Mouse (Mus musculus): ENCODE results near the gene Borcs7.
A peak's percentile ranks its signal among the peaks of the same experiment; 100 is the strongest.
"Not testable (repeated sequence)": the region's sequence is repeated elsewhere in the genome, so short reads cannot be mapped to it uniquely, and the experiment has no call there.

Gene Borcs7

GRCm38 (mm10) chr19:46710614-46711013 lies 20.9 kb downstream of the Borcs7 start:
- DNase-seq (ENCODE audit: low spot score) = no peak

GRCm38 (mm10) chr19:46714234-46714633 lies 24.5 kb downstream of the Borcs7 start:
- DNase-seq (ENCODE audit: low spot score) = no peak

- DNase-seq (ENCODE audit: low spot score) = no peak
These were observed 25.3 kb downstream of the Borcs7 start for GRCm38 (mm10) chr19:46715016-46715415.

GRCm38 (mm10) chr19:46718150-46718549 lies 28.4 kb downstream of the Borcs7 start:
- no peak for DNase-seq (ENCODE audit: low spot score)

DNA sequence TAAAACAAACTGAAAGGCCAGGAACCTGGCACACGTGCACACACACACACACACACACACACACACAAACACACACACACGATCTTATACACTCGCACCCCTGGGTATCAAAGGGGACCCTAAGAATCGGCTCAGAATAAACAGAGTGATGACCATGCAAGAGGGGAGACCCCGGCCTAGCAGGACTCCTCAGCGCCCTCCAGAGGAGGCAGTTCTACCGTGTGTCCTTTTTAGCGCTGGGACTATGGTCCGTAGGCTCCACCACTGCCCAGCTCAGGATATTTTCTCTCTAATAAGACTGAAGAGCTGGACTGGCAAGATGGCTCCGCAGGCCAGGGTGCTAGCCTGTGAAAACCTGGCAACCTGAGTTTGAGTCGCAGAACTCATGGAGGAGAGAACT lies 34.7 kb downstream of the Borcs7 start:
- DNase-seq (ENCODE audit: low spot score) = no peak

- DNase-seq (ENCODE audit: low spot score) = no peak
These were observed 36.4 kb downstream of the Borcs7 start for GRCm38 (mm10) chr19:46726142-46726541.

- peak; percentile 62 for DNase-seq (ENCODE audit: low spot score)
These were observed 37.5 kb downstream of the Borcs7 start for GRCm38 (mm10) chr19:46727140-46727736.

DNA sequence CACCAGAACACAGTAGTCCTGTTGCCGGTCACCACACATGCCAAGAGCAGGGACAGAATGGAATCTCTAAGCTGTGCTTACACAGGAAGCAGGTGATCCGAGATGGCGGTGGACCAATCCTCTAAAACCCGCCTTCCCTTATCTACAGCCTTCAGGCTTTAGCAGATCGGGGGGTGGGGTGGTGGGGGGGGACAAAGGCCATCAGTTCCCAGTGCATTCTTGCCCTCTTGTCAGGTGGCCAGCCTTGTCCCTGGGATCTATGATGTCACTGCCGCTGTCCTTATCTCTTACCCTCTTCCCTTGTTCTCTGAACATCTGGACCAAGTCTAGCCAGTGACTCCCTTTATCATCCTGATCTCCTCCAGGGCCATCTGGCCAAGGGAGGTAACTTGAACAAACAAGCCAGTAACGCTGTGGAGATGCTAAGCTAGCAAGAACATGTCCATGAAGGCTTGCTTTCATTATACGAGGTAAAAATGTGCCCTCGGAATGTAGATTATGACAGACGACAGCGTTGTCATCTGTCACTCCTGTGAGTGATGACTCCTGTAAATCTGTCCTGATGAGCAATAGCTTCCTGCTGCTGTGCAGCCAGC lies 38.3 kb downstream of the Borcs7 start:
- DNase-seq (ENCODE audit: low spot score) = no peak

DNA sequence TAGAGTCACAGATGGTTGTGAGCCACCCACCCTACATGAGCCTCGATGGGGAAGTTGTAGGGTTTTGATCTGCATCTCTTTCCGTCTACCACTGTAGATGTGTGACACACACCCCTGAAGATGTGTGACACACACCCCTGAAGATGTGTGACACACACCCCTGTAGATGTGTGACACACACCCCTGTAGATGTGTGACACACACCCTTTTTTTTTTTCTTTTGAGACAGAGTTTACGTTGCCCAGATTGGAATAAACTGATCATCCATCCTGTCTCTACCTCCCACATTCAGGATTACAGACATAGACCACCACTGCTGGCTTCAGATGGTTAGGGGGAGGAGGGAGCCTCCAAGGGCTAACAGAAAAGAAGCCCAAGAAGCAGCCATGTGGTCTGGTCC lies 39.2 kb downstream of the Borcs7 start:
- no peak for DNase-seq (ENCODE audit: low spot score)

- DNase-seq (ENCODE audit: low spot score) = no peak
These were observed 41.6 kb downstream of the Borcs7 start for GRCm38 (mm10) chr19:46731351-46731750.

- DNase-seq (ENCODE audit: low spot score) = not testable (repeated sequence)
These were observed 43.0 kb downstream of the Borcs7 start for GRCm38 (mm10) chr19:46732673-46733072.

GRCm38 (mm10) chr19:46733626-46734025 lies 43.9 kb downstream of the Borcs7 start:
- DNase-seq (ENCODE audit: low spot score) = no peak

DNA sequence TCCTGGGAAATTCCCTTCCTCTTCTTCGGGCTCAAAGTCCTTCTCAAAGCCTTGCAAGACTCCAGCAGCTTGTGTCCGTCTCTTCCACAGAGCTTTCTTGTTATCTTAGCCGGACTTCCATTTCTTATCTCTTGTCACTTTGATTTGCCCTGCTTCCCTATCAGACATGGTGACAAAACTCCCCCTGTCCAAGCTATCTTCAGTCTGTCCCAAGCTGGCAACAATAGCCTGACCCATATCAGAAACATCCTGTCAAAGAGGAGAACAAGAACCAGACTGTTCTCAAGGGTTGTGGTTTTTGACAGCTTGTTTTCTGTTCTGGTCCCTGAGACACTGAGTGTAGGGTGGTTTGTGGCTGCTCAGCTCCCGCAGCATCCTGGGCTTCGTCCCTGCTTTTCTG lies 45.5 kb downstream of the Borcs7 start:
- DNase-seq (ENCODE audit: low spot score) = no peak

DNA sequence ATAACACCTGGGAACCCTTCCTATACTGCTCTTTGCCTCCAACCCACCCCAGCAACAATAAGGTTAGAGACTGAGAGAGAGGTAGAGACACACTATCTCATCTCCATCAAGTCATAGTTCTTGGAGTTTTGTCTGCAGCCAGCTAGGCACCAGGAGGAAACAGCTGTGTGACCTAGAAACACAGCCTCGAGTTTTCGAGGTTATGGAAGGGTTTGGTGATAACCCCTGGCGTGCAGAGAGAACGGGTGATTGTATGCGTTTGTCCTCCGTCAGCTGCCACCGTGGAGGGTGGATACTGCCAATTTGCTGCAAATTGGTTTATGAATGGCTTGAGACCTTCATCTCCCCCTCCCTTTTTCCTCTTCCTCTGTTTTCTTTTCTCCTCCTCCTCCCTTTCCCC lies 47.4 kb downstream of the Borcs7 start:
- no peak for DNase-seq (ENCODE audit: low spot score)

GRCm38 (mm10) chr19:46740341-46741008 lies 50.8 kb downstream of the Borcs7 start:
- DNase-seq (ENCODE audit: low spot score) = peak; percentile 91

- no peak for DNase-seq (ENCODE audit: low spot score)
These were observed 51.9 kb downstream of the Borcs7 start for GRCm38 (mm10) chr19:46741574-46741973.

DNA sequence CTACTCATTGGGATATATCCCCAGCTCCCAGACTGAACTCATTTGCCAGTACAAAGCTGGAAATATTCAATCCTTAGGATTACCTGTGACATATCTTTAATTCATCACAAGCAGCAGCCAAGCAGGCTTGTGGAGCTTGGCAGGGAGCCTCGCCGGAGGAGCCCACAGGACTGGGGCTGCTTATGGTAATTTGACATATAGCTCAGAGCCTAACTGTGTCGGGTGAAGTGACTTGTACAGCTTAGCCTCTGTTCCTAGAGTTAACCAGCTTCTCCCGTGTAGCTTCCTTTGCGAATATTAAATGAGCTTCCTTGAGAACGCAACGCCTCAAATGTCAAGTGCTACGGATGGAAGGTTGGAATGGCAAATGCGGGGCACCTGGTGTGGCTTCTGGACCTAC lies 55.0 kb downstream of the Borcs7 start:
- DNase-seq (ENCODE audit: low spot score) = no peak

DNA sequence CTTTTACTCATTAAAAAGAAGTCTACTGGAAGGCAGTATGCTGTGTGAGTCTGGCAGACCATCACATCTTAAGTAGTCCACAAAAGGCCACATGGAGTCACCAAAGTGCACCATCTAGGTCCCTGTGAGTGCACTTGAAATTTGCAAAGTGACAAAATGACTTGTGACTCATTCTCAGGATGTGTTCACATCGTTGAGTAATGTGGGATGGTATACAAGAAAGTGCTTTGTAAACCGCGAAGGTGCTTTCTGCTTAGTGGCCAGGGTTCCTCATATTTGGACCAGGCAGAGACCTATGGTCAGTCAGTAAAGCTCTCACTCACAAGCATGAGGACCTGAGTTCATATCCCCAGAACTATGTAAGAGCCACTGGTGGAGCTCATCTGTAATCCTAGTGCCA lies 58.1 kb downstream of the Borcs7 start:
- DNase-seq (ENCODE audit: low spot score) = no peak

GRCm38 (mm10) chr19:46752235-46752634 lies 62.5 kb downstream of the Borcs7 start:
- DNase-seq (ENCODE audit: low spot score) = no peak
